Mouse (Mus musculus) megakaryocyte-erythroid progenitor cell, adult 5-6 weeks (primary cell): Measurements from ENCODE around the gene Ccdc149. TPM values are rescaled to one million over a fixed set of nuclear protein-coding genes. Genes with fewer than 3 reads are reported as not detected.

ENCODE experiments used
- ATAC-seq: replicated peaks from 2 replicates; pipeline ENCODE4 v1.8.0; 2016; ENCODE audit warnings: mild to moderate bottlenecking, inconsistent platforms; ENCODE audit not compliant: severe bottlenecking, poor library complexity, low FRiP score, low TSS enrichment
- total RNA-seq, 2 experiments: library from RNA; stranded (forward) in 1 of 2; stranded (reverse) in 1 of 2; fragments of 200-1000, 215-1000 nt in 1 of 2; fragments of >200 nt in 1 of 2; fragmentation: Nextera tagmentation in 1 of 2; gene quantifications; 2 replicates each; pipeline ENCODE4 v1.2.3; 2014 to 2017

Gene Ccdc149
- total RNA-seq, 2 experiments from 2014 or later, result 0.75 TPM; not detected in 1

- no peak for ATAC-seq
Observed at GRCm38 (mm10) chr5:52351561-52351960, 119.8 kb downstream of the Ccdc149 start.

GRCm38 (mm10) chr5:52350451-52350850 is 120.9 kb downstream of the Ccdc149 start:
- no peak for ATAC-seq

GRCm38 (mm10) chr5:52346890-52347289 is 124.4 kb downstream of the Ccdc149 start:
- no peak for ATAC-seq

- no peak for ATAC-seq
Observed at GRCm38 (mm10) chr5:52339134-52339533, 132.2 kb downstream of the Ccdc149 start.

- no peak for ATAC-seq
Observed at GRCm38 (mm10) chr5:52335590-52335989, 135.7 kb downstream of the Ccdc149 start.

- no peak for ATAC-seq
Observed at GRCm38 (mm10) chr5:52332120-52332519, 139.2 kb downstream of the Ccdc149 start.

Other genes starting within 250 kb of the Ccdc149 start
- not detected in 2 replicates for gene Sod3, start 107.7 kb downstream of the Ccdc149 start, total RNA-seq (2014; fragmentation: Nextera tagmentation)
- not detected in 2 replicates for gene Sod3, start 107.7 kb downstream of the Ccdc149 start, total RNA-seq (2017)
- gene Lgi2, start 94.9 kb upstream of the Ccdc149 start, total RNA-seq (2014; fragmentation: Nextera tagmentation), result not detected in 2 replicates
- gene Lgi2, start 94.9 kb upstream of the Ccdc149 start, total RNA-seq (2017), result not detected in 2 replicates
- 14.8 and 15.3 TPM in 2 replicates for gene Sepsecs, start 198.2 kb upstream of the Ccdc149 start, total RNA-seq (2014; fragmentation: Nextera tagmentation)
- 15.3 and 16.2 TPM in 2 replicates for gene Sepsecs, start 198.2 kb upstream of the Ccdc149 start, total RNA-seq (2017)